Mouse (Mus musculus): ENCODE results near the gene Supt4a. TPM values are rescaled to one million over a fixed set of nuclear protein-coding genes. Genes with fewer than 3 reads are reported as not detected.

Supt4a gene
- polyA plus RNA-seq, 1 experiment from 2014 or later = 160 TPM

MicroRNA genes within 50 kb of the gene (microRNA counts, 519-probe panel; counts per million panel counts)
- 2,703 counts per million, percentile 62 among the panel's probes with 10 or more counts for microRNA mmu-miR-142-3p
- microRNA mmu-miR-142-5p = 3,437 counts per million, percentile 83 among the panel's probes with 10 or more counts

Small RNA genes lying within 50 kb of the gene (microRNA-seq; reads per million reads assigned to microRNA genes)
- not detected for gene Mir142
- not detected for gene Mir142b

Other genes with a start within 250 kb of the Supt4a start
- not detected in 2 replicates for gene Gm11492, start 170.9 kb upstream of the Supt4a start, polyA plus RNA-seq (2015; fragmentation: Nextera tagmentation; extraction: Ambion mirVana)
- gene Sept4, start 168.6 kb upstream of the Supt4a start, polyA plus RNA-seq (2015; fragmentation: Nextera tagmentation; extraction: Ambion mirVana) = 18.0 and 22.2 TPM in 2 replicates
- gene Mtmr4, start 145.4 kb upstream of the Supt4a start, polyA plus RNA-seq (2015; fragmentation: Nextera tagmentation; extraction: Ambion mirVana) = 62.4 and 62.7 TPM in 2 replicates
- gene Hsf5, start 120.4 kb upstream of the Supt4a start, polyA plus RNA-seq (2015; fragmentation: Nextera tagmentation; extraction: Ambion mirVana) = 0.48 and 0.55 TPM in 2 replicates
- 0.66 and 0.92 TPM in 2 replicates for gene Rnf43, start 74.8 kb upstream of the Supt4a start, polyA plus RNA-seq (2015; fragmentation: Nextera tagmentation; extraction: Ambion mirVana)
- gene Tspoap1, start 23.0 kb downstream of the Supt4a start, polyA plus RNA-seq (2015; fragmentation: Nextera tagmentation; extraction: Ambion mirVana) = 30.3 and 31.8 TPM in 2 replicates
- gene Mpo, start 56.0 kb downstream of the Supt4a start, polyA plus RNA-seq (2015; fragmentation: Nextera tagmentation; extraction: Ambion mirVana) = 0.18 and 0.27 TPM in 2 replicates
- 0.62 and 0.89 TPM in 2 replicates for gene Lpo, start 90.7 kb downstream of the Supt4a start, polyA plus RNA-seq (2015; fragmentation: Nextera tagmentation; extraction: Ambion mirVana)
- gene Mks1, start 115.7 kb downstream of the Supt4a start, polyA plus RNA-seq (2015; fragmentation: Nextera tagmentation; extraction: Ambion mirVana) = 12.1 and 13.3 TPM in 2 replicates
- 0.09 and 0.28 TPM in 2 replicates for gene Epx, start 138.0 kb downstream of the Supt4a start, polyA plus RNA-seq (2015; fragmentation: Nextera tagmentation; extraction: Ambion mirVana)
- gene Olfr462, start 154.7 kb downstream of the Supt4a start, polyA plus RNA-seq (2015; fragmentation: Nextera tagmentation; extraction: Ambion mirVana) = not detected in 2 replicates
- not detected in 2 replicates for gene Olfr463, start 159.8 kb downstream of the Supt4a start, polyA plus RNA-seq (2015; fragmentation: Nextera tagmentation; extraction: Ambion mirVana)
- gene Olfr464, start 183.4 kb downstream of the Supt4a start, polyA plus RNA-seq (2015; fragmentation: Nextera tagmentation; extraction: Ambion mirVana) = not detected in 2 replicates
- 38.5 and 39.3 TPM in 2 replicates for gene Dynll2, start 250.0 kb downstream of the Supt4a start, polyA plus RNA-seq (2015; fragmentation: Nextera tagmentation; extraction: Ambion mirVana)

Measured in forebrain, embryonic 15.5 days (tissue).